Mouse (Mus musculus): ENCODE measurements around the gene Srek1.

The Srek1 gene

DNA sequence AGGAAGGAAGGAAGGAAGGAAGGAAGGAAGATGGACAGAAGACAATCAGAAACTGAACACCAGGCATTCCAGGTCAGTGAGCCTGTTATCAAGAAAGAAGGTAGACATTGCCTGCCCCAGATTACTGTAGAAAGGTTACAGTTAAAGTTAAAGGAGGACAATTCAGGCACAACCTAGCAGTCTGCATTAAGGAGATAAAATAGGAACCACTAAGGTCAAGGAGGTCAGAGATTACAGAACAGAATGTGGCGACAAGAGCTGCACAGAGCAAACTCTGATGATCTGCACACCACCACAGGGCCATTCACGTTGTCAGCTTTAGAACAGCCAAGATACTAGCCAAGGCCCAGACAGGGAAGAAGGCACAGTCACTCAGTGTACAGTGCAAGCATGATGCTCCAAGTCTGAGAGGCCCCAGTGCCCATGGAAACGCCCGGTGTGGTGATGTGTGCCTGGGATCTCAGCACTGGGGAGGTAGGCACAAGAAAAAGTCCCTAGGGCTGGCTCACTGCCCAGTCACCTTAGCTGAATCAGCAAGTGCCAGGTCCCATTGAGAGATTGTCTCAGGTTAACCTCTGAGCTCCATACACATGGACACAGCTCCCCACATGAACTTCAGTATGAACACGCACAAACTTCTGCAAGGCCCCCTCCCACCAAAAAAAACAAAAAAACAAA, 38.9 kb downstream of the Srek1 start:
- intact Hi-C loops (cut with DNase I), result no loop called here

DNA sequence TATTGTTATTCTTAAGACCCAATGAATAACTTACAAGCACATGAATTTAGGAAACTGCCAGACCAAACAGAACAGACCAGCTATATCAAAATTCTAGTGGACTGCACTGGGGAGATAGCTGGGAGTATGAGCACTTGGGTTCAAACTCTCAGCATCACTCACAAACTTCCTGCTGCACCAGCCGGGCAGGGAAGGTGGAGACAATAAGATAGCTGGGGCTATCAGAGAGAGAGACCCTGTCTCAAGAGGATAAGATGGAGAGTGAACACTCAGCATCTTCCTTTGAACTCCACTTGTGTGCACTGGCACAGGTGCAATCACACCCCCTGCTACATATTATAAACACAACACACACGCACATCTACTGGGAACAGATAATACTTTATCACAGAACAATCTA, 47.5 kb downstream of the Srek1 start:
- intact Hi-C loops (cut with DNase I), result no loop called here

DNA sequence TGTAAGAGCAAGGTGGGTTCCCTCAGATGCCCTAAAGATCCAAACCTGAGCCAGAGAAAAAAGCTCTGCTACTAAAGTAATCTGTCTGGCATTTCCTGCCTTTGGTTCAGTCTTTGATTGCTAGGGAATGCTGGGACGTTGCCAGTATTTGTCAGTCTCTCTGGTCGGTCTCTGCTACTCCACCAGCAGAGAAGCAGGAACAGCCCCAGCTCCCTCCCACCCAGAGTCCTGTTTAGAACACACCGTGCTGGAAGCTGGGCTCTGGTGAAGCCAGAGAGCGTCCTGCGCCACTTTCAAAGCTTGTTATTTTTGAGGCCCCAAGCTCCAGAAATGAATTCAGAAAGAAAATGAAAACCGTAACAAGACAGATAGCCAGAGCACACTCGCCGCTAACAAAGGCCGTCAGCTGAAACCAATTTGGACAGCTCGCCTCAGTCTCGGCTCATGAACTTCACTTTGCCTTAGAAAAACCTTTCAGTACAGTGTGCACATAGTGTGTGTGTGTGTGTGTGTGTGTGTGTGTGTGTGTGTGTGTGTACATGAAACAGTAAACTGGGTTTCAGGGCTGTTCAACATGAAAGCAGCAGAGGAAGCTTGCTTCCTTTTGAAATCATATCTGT, 62.9 kb downstream of the Srek1 start:
- intact Hi-C loops (cut with DNase I), result no loop called here

DNA sequence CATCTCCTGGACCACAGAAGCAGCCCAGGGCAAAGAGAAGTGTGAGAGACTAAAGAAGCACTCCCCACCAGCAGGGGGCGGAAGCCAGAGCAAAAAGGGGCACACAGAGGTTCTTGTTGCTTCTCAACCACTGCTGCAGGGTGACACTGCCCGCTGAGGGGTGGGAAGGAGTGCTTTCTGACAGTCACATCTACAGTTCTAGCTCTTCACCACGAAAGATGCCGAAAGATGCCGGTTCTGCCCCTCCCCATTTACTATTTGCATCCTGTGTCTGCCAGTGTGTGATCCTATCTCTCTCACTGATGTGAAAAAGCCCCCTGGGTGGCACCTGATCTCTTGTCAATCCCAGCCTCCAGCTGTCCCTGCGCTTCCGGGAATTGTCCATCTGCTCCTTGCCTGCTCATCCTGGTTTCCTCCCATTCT, 64.0 kb downstream of the Srek1 start:
- intact Hi-C loops (cut with DNase I), result no loop called here

DNA sequence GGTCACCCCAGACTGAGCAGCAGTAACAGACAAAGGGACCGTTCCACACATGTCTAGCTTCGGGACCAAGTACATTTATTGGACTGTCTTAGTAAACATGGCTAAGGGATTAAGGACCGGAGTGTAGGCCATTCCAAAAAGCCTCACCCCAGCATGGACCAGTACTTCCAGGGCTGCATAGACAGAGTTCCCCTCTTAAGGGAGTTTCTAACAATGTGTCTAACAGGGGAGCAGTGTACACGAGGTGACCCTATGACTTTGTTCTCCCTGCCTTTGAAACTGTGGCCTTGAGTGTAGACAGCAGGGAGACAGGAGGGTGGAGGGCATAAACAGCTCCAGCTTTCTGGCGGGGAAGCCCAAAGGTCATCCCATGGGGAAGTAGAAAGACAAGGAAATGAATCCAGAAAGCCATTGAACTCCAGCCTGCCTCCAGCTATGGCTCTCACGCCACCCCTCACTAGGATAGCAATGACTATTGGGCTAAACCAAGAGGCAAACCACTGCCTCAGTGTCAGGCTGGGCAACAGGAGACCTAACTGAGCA, 68.9 kb downstream of the Srek1 start:
- intact Hi-C loops (cut with DNase I), result loop anchor here (5.0 kb wide), 1 partner anchor 72 kb away; no protein-coding TSS in a partner anchor

DNA sequence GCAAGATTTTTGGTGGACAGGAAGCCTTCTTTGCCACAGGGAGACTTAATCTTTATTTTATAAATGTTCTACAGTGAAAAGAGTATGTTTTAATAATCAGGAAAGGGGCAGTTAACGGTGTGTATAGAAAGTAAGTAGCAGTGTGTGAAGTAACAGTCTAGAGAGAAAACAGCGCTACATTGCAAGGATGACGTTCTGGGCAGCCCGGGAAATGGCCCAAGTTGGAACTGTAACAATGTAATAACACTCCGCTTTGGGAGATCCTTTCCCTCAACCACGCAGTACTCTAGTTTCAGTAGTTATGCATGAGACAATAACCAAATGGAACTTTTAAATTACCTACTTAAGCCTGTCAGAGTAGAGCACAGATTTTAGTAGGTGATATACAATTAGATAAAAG, 70.6 kb downstream of the Srek1 start:
- intact Hi-C loops (cut with DNase I), result no loop called here

DNA sequence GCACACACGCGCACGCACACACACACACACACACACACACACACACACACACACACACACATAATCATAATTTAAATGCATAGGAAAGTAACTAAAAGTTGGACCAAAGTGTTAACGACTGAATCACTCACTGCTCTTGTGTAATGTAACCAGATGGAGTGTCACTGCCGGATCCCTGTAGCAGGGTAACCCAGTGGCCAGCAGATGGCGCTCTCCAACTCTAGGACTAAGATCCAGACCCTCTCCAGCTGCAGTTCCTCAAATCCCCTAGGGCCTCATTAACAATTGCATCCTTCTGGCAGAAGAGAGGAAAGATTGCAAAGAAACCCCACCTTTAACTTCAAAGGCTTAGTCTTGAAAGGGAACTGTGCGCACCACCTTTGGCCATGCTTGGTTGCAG, 71.0 kb downstream of the Srek1 start:
- intact Hi-C loops (cut with DNase I), result no loop called here

DNA sequence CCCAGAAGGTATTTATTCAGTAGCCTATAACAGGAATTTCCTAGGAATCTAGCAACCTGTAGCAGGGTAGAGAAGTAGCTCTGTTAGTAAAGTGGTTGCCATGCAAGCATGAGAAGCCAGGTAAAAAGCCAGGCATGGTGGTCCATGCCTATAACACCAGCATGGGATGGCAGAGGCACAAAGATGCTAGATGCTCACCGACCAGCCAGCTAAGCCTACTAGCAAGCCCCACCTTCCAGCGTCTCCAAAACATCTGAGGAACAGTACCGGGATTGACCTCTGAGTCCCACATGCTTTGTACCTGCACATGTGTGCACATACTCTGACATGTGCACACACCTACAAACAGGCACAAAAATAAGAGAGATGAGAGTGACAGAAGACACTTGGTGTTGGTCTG, 72.1 kb downstream of the Srek1 start:
- intact Hi-C loops (cut with DNase I), result no loop called here

DNA sequence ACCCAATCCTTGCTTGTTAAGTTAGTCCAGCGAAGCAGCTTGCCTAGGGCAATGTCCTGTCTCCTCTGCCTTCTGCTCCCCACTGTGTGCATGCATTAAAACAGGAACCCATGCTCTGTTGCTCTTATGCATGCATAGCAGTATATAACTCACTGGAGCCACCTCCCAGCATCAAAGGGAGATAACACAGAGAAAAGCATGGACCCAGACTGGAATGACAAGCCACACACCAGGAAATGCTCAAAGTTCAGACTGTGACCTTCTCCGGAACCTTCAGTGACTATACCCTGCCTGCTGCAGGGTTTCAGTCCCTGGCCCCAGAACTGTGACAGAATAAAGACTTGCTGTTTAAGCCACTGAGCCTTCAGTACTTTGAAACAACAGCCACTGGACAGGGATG, 73.7 kb downstream of the Srek1 start:
- intact Hi-C loops (cut with DNase I), result no loop called here

DNA sequence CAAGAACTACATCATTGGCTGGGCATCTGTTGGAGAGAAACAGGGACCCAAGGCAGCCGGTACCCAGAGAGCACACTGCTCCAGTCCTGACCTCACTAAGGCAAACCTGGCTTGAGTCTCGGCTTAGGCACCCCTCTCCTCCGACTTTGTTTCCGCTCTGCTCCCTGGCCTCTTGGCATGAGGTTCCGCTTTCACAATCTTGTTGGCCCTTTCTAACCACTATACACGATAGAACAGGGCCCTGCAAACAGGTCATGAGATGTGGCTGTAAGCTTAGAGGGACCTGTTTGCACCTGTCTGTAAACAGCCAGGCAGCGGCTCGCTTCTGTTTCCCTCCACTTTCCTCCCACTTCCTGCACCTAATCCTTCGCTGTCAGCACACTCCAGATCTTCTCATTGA, 76.4 kb downstream of the Srek1 start:
- intact Hi-C loops (cut with DNase I), result no loop called here

DNA sequence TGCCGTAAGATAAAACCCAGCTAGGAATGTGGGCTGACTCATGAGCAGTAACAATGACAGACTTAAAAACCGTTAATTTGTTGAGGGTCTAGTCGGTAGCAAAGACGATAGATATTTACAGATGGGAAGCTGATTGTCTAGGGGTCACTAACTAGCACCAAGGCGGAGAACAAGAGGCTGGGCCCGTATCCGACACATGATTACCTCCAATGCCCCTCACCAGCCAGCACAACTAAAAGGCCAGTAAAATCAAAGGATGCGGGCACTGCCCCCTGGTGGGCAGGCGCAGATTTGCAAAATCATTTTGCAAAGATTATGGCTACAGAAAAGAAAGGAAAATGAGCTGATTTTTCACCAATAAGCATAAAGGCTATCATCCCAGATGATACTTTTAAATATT, 78.2 kb downstream of the Srek1 start:
- intact Hi-C loops (cut with DNase I), result no loop called here

DNA sequence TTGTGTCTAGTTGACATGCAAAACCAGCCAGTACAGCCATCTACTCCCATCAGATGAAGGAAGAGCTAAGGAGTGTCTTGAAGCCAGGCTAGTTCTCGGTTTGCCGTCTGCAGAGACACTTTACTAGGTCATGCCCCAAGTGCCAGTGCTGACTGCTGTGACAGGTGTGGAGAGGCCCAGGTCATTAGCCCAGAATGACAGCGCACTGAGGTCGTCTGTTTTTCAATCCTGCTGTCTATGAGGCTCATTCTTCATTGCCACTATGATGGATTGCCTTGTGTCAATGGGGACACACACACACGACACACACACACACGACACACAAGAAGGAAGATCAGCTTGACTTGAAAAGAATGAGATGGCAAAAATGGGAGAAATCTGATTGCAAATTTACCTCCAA, 79.0 kb downstream of the Srek1 start:
- intact Hi-C loops (cut with DNase I), result no loop called here

All from adrenal gland (tissue).